Mouse (Mus musculus) neural tube, embryonic 13.5 days (tissue): ENCODE results near the gene Ap1s1. TPM values are rescaled to one million over a fixed set of nuclear protein-coding genes. Genes with fewer than 3 reads are reported as not detected.

ENCODE experiments used
- ATAC-seq: fragments of 200-750 bp; cut with Nextera tagmentation; 2 replicates; pipeline ENCODE4 v1.8.0; 2017; ENCODE audit warnings: low read depth, mild to moderate bottlenecking, moderate TSS enrichment, moderate library complexity
- H3K27ac ChIP-seq: fragments of 300-500 bp; sonication (generic); replicated peaks from 2 replicates; pipeline ENCODE4 v1.5.1; 2015; ENCODE audit warnings: moderate library complexity, mild to moderate bottlenecking, inconsistent platforms
- H3K27me3 ChIP-seq: fragments of 300-500 bp; sonication (generic); 2 replicates; pipeline ENCODE4 v1.6.1; 2015; ENCODE audit warnings: mild to moderate bottlenecking, inconsistent platforms
- H3K36me3 ChIP-seq: fragments of 300-500 bp; sonication (generic); 2 replicates; pipeline ENCODE4 v1.6.1; 2015; ENCODE audit warnings: mild to moderate bottlenecking, inconsistent platforms
- H3K4me1 ChIP-seq: fragments of 300-500 bp; sonication (generic); replicated peaks from 2 replicates; pipeline ENCODE4 v1.6.1; 2015; ENCODE audit warnings: inconsistent platforms
- H3K4me2 ChIP-seq: fragments of 300-500 bp; sonication (generic); 2 replicates; pipeline ENCODE4 v1.6.1; 2015; ENCODE audit warnings: inconsistent platforms, mild to moderate bottlenecking, moderate library complexity
- H3K4me3 ChIP-seq: fragments of 300-500 bp; sonication (generic); 2 replicates; pipeline ENCODE4 v1.5.1; 2015; ENCODE audit warnings: mild to moderate bottlenecking, inconsistent platforms
- H3K9ac ChIP-seq: fragments of 300-500 bp; sonication (generic); 2 replicates; pipeline ENCODE4 v1.6.1; 2015; ENCODE audit warnings: moderate library complexity, mild to moderate bottlenecking, inconsistent platforms
- H3K9me3 ChIP-seq: fragments of 300-500 bp; sonication (generic); 2 replicates; pipeline ENCODE4 v1.6.1; 2016; ENCODE audit warnings: inconsistent platforms
- WGBS: fragments of 180-500 bp; shearing (Covaris S2); methylation state at CpG from one replicate; pipeline ENCODE4 v1.1.7; 2015; 5-methylcytosine and 5-hydroxymethylcytosine counted together
- polyA plus RNA-seq: library from polyadenylated mRNA; unstranded; fragments of >200 nt; fragmentation: Nextera tagmentation; extraction: Ambion mirVana; gene quantifications from 2 replicates; pipeline ENCODE4 v1.2.1, GENCODE M21; 2015

The Ap1s1 gene
- 207 and 216 TPM in 2 replicates for polyA plus RNA-seq

- peak within 1 kb of the TSS; percentile 82 for H3K27ac ChIP-seq
- peak within 1 kb of the TSS; percentile 82 for H3K4me3 ChIP-seq
- H3K4me1 ChIP-seq: peaks cover 18% of the 10 kb centered on the region
- peak within 1 kb of the TSS; percentile 88 for H3K9ac ChIP-seq
- H3K4me2 ChIP-seq: peak within 1 kb of the TSS; percentile 92
- H3K36me3 ChIP-seq: peaks cover 22% of the 10 kb centered on the region
- 2% methylated on average over 48 of the region's 48 CpGs for WGBS
- no peaks in the 10 kb centered on the region for H3K27me3 ChIP-seq
- ATAC-seq: peak; percentile 95
- no peaks in the 10 kb centered on the region for H3K9me3 ChIP-seq
These were observed at the start of gene Ap1s1 for GRCm38 (mm10) chr5:137045402-137046323. Gene Ap1s1 (minus strand): TSS chr5:137046135.

- no peaks in the 10 kb centered on the region; the same call in 1 of the 2 replicates for H3K27me3 ChIP-seq
- 89% methylated on average over 10 of the region's 10 CpGs for WGBS
- no peak overlapping the region for H3K4me3 ChIP-seq
- no peak overlapping the region for H3K4me2 ChIP-seq
- H3K9ac ChIP-seq: no peak overlapping the region
- ATAC-seq: no peak
- H3K36me3 ChIP-seq: no peaks in the 10 kb centered on the region
- H3K9me3 ChIP-seq: no peaks in the 10 kb centered on the region
- H3K4me1 ChIP-seq: no peaks in the 10 kb centered on the region
- no peak overlapping the region for H3K27ac ChIP-seq
These were observed 49.2 kb upstream of the Ap1s1 start for GRCm38 (mm10) chr5:137095135-137095534.

- Histone ChIP-seq H3K9ac (no peak overlapping the region), H3K4me1 (no peaks in the 10 kb centered on the region), H3K36me3 (no peaks in the 10 kb centered on the region), H3K27ac (no peak overlapping the region), H3K4me2 (no peak overlapping the region), H3K9me3 (no peaks in the 10 kb centered on the region), H3K4me3 (no peak overlapping the region), H3K27me3 (no peaks in the 10 kb centered on the region)
- WGBS: 88% methylated on average over 9 of the region's 9 CpGs
- ATAC-seq: no peak
These were observed 47.8 kb upstream of the Ap1s1 start for GRCm38 (mm10) chr5:137093720-137094119.

- 69% methylated on average over 6 of the region's 6 CpGs for WGBS
- Histone ChIP-seq H3K27ac (no peak overlapping the region), H3K9me3 (no peaks in the 10 kb centered on the region), H3K9ac (no peak overlapping the region), H3K4me1 (no peaks in the 10 kb centered on the region), H3K36me3 (no peaks in the 10 kb centered on the region), H3K27me3 (no peaks in the 10 kb centered on the region), H3K4me2 (no peak overlapping the region), H3K4me3 (no peak overlapping the region)
- ATAC-seq: no peak
These were observed 45.6 kb upstream of the Ap1s1 start for GRCm38 (mm10) chr5:137091560-137091959.

- 80% methylated on average over 10 of the region's 10 CpGs for WGBS
- no peak for ATAC-seq
- Histone ChIP-seq H3K36me3 (no peaks in the 10 kb centered on the region), H3K9me3 (no peaks in the 10 kb centered on the region), H3K27ac (no peak overlapping the region), H3K4me3 (no peak overlapping the region), H3K4me2 (no peak overlapping the region), H3K27me3 (no peaks in the 10 kb centered on the region), H3K9ac (no peak overlapping the region), H3K4me1 (no peaks in the 10 kb centered on the region)
These were observed 44.9 kb upstream of the Ap1s1 start for GRCm38 (mm10) chr5:137090870-137091269.

GRCm38 (mm10) chr5:137087410-137087809 is 41.5 kb upstream of the Ap1s1 start:
- H3K4me2 ChIP-seq: no peak overlapping the region
- no peaks in the 10 kb centered on the region for H3K4me1 ChIP-seq
- no peaks in the 10 kb centered on the region for H3K27me3 ChIP-seq
- H3K4me3 ChIP-seq: no peak overlapping the region
- H3K27ac ChIP-seq: no peak overlapping the region
- no peak for ATAC-seq
- H3K9ac ChIP-seq: no peak overlapping the region
- no peaks in the 10 kb centered on the region for H3K9me3 ChIP-seq
- H3K36me3 ChIP-seq: no peaks in the 10 kb centered on the region
- 91% methylated on average over 8 of the region's 8 CpGs for WGBS

- no peak overlapping the region for H3K27ac ChIP-seq
- no peaks in the 10 kb centered on the region for H3K9me3 ChIP-seq
- no peak overlapping the region for H3K4me2 ChIP-seq
- H3K4me3 ChIP-seq: no peak overlapping the region
- no peak overlapping the region for H3K9ac ChIP-seq
- no peak for ATAC-seq
- H3K36me3 ChIP-seq: no peaks in the 10 kb centered on the region
- 84% methylated on average over 3 of the region's 3 CpGs for WGBS
- no peaks in the 10 kb centered on the region for H3K4me1 ChIP-seq
- no peaks in the 10 kb centered on the region for H3K27me3 ChIP-seq
These were observed 39.8 kb upstream of the Ap1s1 start for GRCm38 (mm10) chr5:137085731-137086130.

- Histone ChIP-seq H3K4me1 (no peaks in the 10 kb centered on the region), H3K4me2 (no peak overlapping the region), H3K36me3 (no peaks in the 10 kb centered on the region), H3K27me3 (no peaks in the 10 kb centered on the region), H3K27ac (no peak overlapping the region), H3K9me3 (no peaks in the 10 kb centered on the region), H3K9ac (no peak overlapping the region), H3K4me3 (no peak overlapping the region)
- ATAC-seq: no peak
- 90% methylated on average over 6 of the region's 6 CpGs for WGBS
These were observed 39.1 kb upstream of the Ap1s1 start for GRCm38 (mm10) chr5:137085021-137085420.

- Histone ChIP-seq H3K4me1 (no peaks in the 10 kb centered on the region), H3K4me3 (no peak overlapping the region), H3K36me3 (no peaks in the 10 kb centered on the region), H3K9me3 (no peaks in the 10 kb centered on the region), H3K4me2 (no peak overlapping the region), H3K27ac (no peak overlapping the region), H3K27me3 (no peaks in the 10 kb centered on the region), H3K9ac (no peak overlapping the region)
- 87% methylated on average over 4 of the region's 4 CpGs for WGBS
- no peak for ATAC-seq
These were observed 37.1 kb upstream of the Ap1s1 start for GRCm38 (mm10) chr5:137083051-137083450.

- no peak for ATAC-seq
- Histone ChIP-seq H3K9me3 (no peaks in the 10 kb centered on the region), H3K27me3 (no peaks in the 10 kb centered on the region), H3K9ac (no peak overlapping the region), H3K4me1 (no peaks in the 10 kb centered on the region), H3K36me3 (no peaks in the 10 kb centered on the region), H3K4me2 (no peak overlapping the region), H3K4me3 (no peak overlapping the region), H3K27ac (no peak overlapping the region)
- WGBS: 60% methylated on average over 5 of the region's 5 CpGs
These were observed 33.9 kb upstream of the Ap1s1 start for GRCm38 (mm10) chr5:137079849-137080248.

- H3K27me3 ChIP-seq: no peaks in the 10 kb centered on the region
- no peaks in the 10 kb centered on the region for H3K9me3 ChIP-seq
- H3K4me1 ChIP-seq: 0 out of 2 replicates have a peak, but pooled peaks cover 6% of the 10 kb centered on the region
- ATAC-seq: no peak
- no peak overlapping the region for H3K4me3 ChIP-seq
- no peak overlapping the region for H3K4me2 ChIP-seq
- H3K27ac ChIP-seq: no peak overlapping the region
- H3K9ac ChIP-seq: no peak overlapping the region
- H3K36me3 ChIP-seq: no peaks in the 10 kb centered on the region
- WGBS: 73% methylated on average over 6 of the region's 6 CpGs
These were observed 32.7 kb upstream of the Ap1s1 start for GRCm38 (mm10) chr5:137078616-137079015.

- 91% methylated on average over 14 of the region's 14 CpGs for WGBS
- no peaks in the 10 kb centered on the region for H3K36me3 ChIP-seq
- no peaks in the 10 kb centered on the region for H3K9me3 ChIP-seq
- H3K27me3 ChIP-seq: no peaks in the 10 kb centered on the region
- H3K27ac ChIP-seq: no peak overlapping the region
- ATAC-seq: no peak
- no peak overlapping the region for H3K4me3 ChIP-seq
- H3K4me1 ChIP-seq: 0 out of 2 replicates have a peak, but pooled peaks cover 6% of the 10 kb centered on the region
- no peak overlapping the region for H3K9ac ChIP-seq
- H3K4me2 ChIP-seq: no peak overlapping the region
These were observed 32.1 kb upstream of the Ap1s1 start for GRCm38 (mm10) chr5:137078041-137078440.
